Mouse (Mus musculus): ENCODE data around the gene Sirt1. TPM values are rescaled to one million over a fixed set of nuclear protein-coding genes. Genes with fewer than 3 reads are reported as not detected.

Gene Sirt1
- polyA plus RNA-seq, 1 experiment from 2014 or later, result 7.9 TPM

GRCm38 (mm10) chr10:63350666-63351065, 30.8 kb downstream of the Sirt1 start:
- ATAC-seq (replicated peaks; ENCODE audit: low FRiP score) (no peak), DNase-seq (ENCODE audit: low spot score) (no peak)
- H3K36me3 ChIP-seq (ENCODE audit: control insufficient read depth, insufficient read depth, low read length), result no peaks in the 10 kb centered on the region
- H3K27me3 ChIP-seq (replicated peaks; ENCODE audit: control insufficient read depth, insufficient read depth, low read length), result no peaks in the 10 kb centered on the region
- no peak overlapping the region for H3K4me2 ChIP-seq
- H3K27ac ChIP-seq (ENCODE audit: low read depth, low read length), result no peak overlapping the region
- no peak overlapping the region for H3K9ac ChIP-seq (ENCODE audit: low read depth, low read length)
- no peak overlapping the region for H3K4me3 ChIP-seq (ENCODE audit: low read depth, low read length)
- 83% methylated on average over 7 of the region's 7 CpGs for WGBS
- no peaks in the 10 kb centered on the region; the same call in 1 of the 2 replicates for H3K9me3 ChIP-seq (ENCODE audit: control insufficient read depth, low read length)
- H3K4me1 ChIP-seq (replicated peaks; ENCODE audit: control insufficient read depth, insufficient read depth, low read length), result no peaks in the 10 kb centered on the region

- Histone ChIP-seq H3K4me1 (replicated peaks; ENCODE audit: control insufficient read depth, insufficient read depth, low read length) (no peaks in the 10 kb centered on the region), H3K4me3 (ENCODE audit: low read depth, low read length) (no peak overlapping the region), H3K4me2 (no peak overlapping the region), H3K27me3 (replicated peaks; ENCODE audit: control insufficient read depth, insufficient read depth, low read length) (no peaks in the 10 kb centered on the region), H3K36me3 (ENCODE audit: control insufficient read depth, insufficient read depth, low read length) (no peaks in the 10 kb centered on the region), H3K9me3 (ENCODE audit: control insufficient read depth, low read length) (no peaks in the 10 kb centered on the region), H3K27ac (ENCODE audit: low read depth, low read length) (no peak overlapping the region), H3K9ac (ENCODE audit: low read depth, low read length) (no peak overlapping the region)
- 72% methylated on average over 3 of the region's 3 CpGs for WGBS
- no peak for ATAC-seq (replicated peaks; ENCODE audit: low FRiP score)
- DNase-seq (ENCODE audit: low spot score), result no peak
Observed at GRCm38 (mm10) chr10:63348291-63348690, 33.2 kb downstream of the Sirt1 start.

GRCm38 (mm10) chr10:63344751-63345150, 36.8 kb downstream of the Sirt1 start:
- Histone ChIP-seq H3K27me3 (replicated peaks; ENCODE audit: control insufficient read depth, insufficient read depth, low read length) (no peaks in the 10 kb centered on the region), H3K27ac (ENCODE audit: low read depth, low read length) (no peak overlapping the region), H3K4me1 (replicated peaks; ENCODE audit: control insufficient read depth, insufficient read depth, low read length) (peaks cover under 1% of the 10 kb centered on the region; the same call in 1 of the 2 replicates), H3K36me3 (ENCODE audit: control insufficient read depth, insufficient read depth, low read length) (no peaks in the 10 kb centered on the region), H3K4me2 (no peak overlapping the region), H3K9ac (ENCODE audit: low read depth, low read length) (no peak overlapping the region), H3K4me3 (ENCODE audit: low read depth, low read length) (no peak overlapping the region), H3K9me3 (ENCODE audit: control insufficient read depth, low read length) (no peaks in the 10 kb centered on the region)
- DNase-seq (ENCODE audit: low spot score) (no peak), ATAC-seq (replicated peaks; ENCODE audit: low FRiP score) (no peak)
- 93% methylated on average over 3 of the region's 3 CpGs for WGBS

- no peaks in the 10 kb centered on the region for H3K27me3 ChIP-seq (replicated peaks; ENCODE audit: control insufficient read depth, insufficient read depth, low read length)
- WGBS, result 45% methylated on average over 2 of the region's 2 CpGs
- DNase-seq (ENCODE audit: low spot score) (no peak), ATAC-seq (replicated peaks; ENCODE audit: low FRiP score) (no peak)
- no peak overlapping the region for H3K9ac ChIP-seq (ENCODE audit: low read depth, low read length)
- H3K4me1 ChIP-seq (replicated peaks; ENCODE audit: control insufficient read depth, insufficient read depth, low read length), result peaks cover 13% of the 10 kb centered on the region
- no peaks in the 10 kb centered on the region for H3K9me3 ChIP-seq (ENCODE audit: control insufficient read depth, low read length)
- no peak overlapping the region for H3K4me3 ChIP-seq (ENCODE audit: low read depth, low read length)
- no peak overlapping the region for H3K27ac ChIP-seq (ENCODE audit: low read depth, low read length)
- no peak overlapping the region for H3K4me2 ChIP-seq
- H3K36me3 ChIP-seq (ENCODE audit: control insufficient read depth, insufficient read depth, low read length), result no peaks in the 10 kb centered on the region
Observed at GRCm38 (mm10) chr10:63341351-63341750, 40.2 kb downstream of the Sirt1 start.

- H3K4me3 ChIP-seq (ENCODE audit: low read depth, low read length), result peak overlapping the region; percentile 92
- under 1% methylated on average over 53 of the region's 74 CpGs for WGBS
- peak; percentile 97 for ATAC-seq (replicated peaks; ENCODE audit: low FRiP score)
Observed at GRCm38 (mm10) chr10:63338914-63339643, 42.4 kb downstream of the Sirt1 start.

GRCm38 (mm10) chr10:63337951-63338836, 43.3 kb downstream of the Sirt1 start:
- under 1% methylated on average over 98 of the region's 113 CpGs for WGBS

More at GRCm38 (mm10) chr10:63338914-63339643, 42.4 kb downstream of the Sirt1 start:
- DNase-seq (ENCODE audit: low spot score), result peak; percentile 92
- Histone ChIP-seq H3K27ac (ENCODE audit: low read depth, low read length) (peak overlapping the region; percentile 93), H3K4me1 (replicated peaks; ENCODE audit: control insufficient read depth, insufficient read depth, low read length) (peaks cover 13% of the 10 kb centered on the region), H3K9ac (ENCODE audit: low read depth, low read length) (peak overlapping the region; percentile 97), H3K9me3 (ENCODE audit: control insufficient read depth, low read length) (no peaks in the 10 kb centered on the region), H3K36me3 (ENCODE audit: control insufficient read depth, insufficient read depth, low read length) (peaks cover 3% of the 10 kb centered on the region; the same call in 1 of the 2 replicates), H3K4me2 (peak overlapping the region; percentile 86), H3K27me3 (replicated peaks; ENCODE audit: control insufficient read depth, insufficient read depth, low read length) (no peaks in the 10 kb centered on the region)

GRCm38 (mm10) chr10:63337326-63337725, 44.2 kb downstream of the Sirt1 start:
- H3K27me3 ChIP-seq (replicated peaks; ENCODE audit: control insufficient read depth, insufficient read depth, low read length), result no peaks in the 10 kb centered on the region
- H3K9ac ChIP-seq (ENCODE audit: low read depth, low read length), result peak overlapping the region; percentile 50
- H3K4me3 ChIP-seq (ENCODE audit: low read depth, low read length), result peak overlapping the region; percentile 92
- H3K9me3 ChIP-seq (ENCODE audit: control insufficient read depth, low read length), result no peaks in the 10 kb centered on the region
- H3K36me3 ChIP-seq (ENCODE audit: control insufficient read depth, insufficient read depth, low read length), result peaks cover 12% of the 10 kb centered on the region
- no peak for DNase-seq (ENCODE audit: low spot score)
- peaks cover 13% of the 10 kb centered on the region for H3K4me1 ChIP-seq (replicated peaks; ENCODE audit: control insufficient read depth, insufficient read depth, low read length)
- no peak overlapping the region for H3K27ac ChIP-seq (ENCODE audit: low read depth, low read length)
- WGBS, result 28% methylated on average over 5 of the region's 5 CpGs
- ATAC-seq (replicated peaks; ENCODE audit: low FRiP score), result no peak
- peak overlapping the region; percentile 86 for H3K4me2 ChIP-seq

More at GRCm38 (mm10) chr10:63337951-63338836, 43.3 kb downstream of the Sirt1 start:
- Histone ChIP-seq H3K36me3 (ENCODE audit: control insufficient read depth, insufficient read depth, low read length) (peaks cover 3% of the 10 kb centered on the region; the same call in 1 of the 2 replicates), H3K27me3 (replicated peaks; ENCODE audit: control insufficient read depth, insufficient read depth, low read length) (no peaks in the 10 kb centered on the region), H3K27ac (ENCODE audit: low read depth, low read length) (peak overlapping the region; percentile 93), H3K9me3 (ENCODE audit: control insufficient read depth, low read length) (no peaks in the 10 kb centered on the region), H3K4me3 (ENCODE audit: low read depth, low read length) (peak overlapping the region; percentile 92), H3K9ac (ENCODE audit: low read depth, low read length) (peak overlapping the region; percentile 97), H3K4me2 (peak overlapping the region; percentile 86), H3K4me1 (replicated peaks; ENCODE audit: control insufficient read depth, insufficient read depth, low read length) (peaks cover 13% of the 10 kb centered on the region)
- ATAC-seq (replicated peaks; ENCODE audit: low FRiP score) (peak; percentile 70), DNase-seq (ENCODE audit: low spot score) (peak; percentile 70)

GRCm38 (mm10) chr10:63336901-63337300, 44.6 kb downstream of the Sirt1 start:
- WGBS, result 65% methylated on average over 13 of the region's 13 CpGs
- H3K4me3 ChIP-seq (ENCODE audit: low read depth, low read length), result peak overlapping the region; percentile 92
- ATAC-seq (replicated peaks; ENCODE audit: low FRiP score), result no peak
- no peak overlapping the region for H3K27ac ChIP-seq (ENCODE audit: low read depth, low read length)
- peaks cover 12% of the 10 kb centered on the region for H3K36me3 ChIP-seq (ENCODE audit: control insufficient read depth, insufficient read depth, low read length)
- H3K9me3 ChIP-seq (ENCODE audit: control insufficient read depth, low read length), result no peaks in the 10 kb centered on the region
- peak overlapping the region; percentile 50 for H3K9ac ChIP-seq (ENCODE audit: low read depth, low read length)
- DNase-seq (ENCODE audit: low spot score), result no peak
- no peaks in the 10 kb centered on the region for H3K27me3 ChIP-seq (replicated peaks; ENCODE audit: control insufficient read depth, insufficient read depth, low read length)
- H3K4me1 ChIP-seq (replicated peaks; ENCODE audit: control insufficient read depth, insufficient read depth, low read length), result peaks cover 13% of the 10 kb centered on the region
- H3K4me2 ChIP-seq, result peak overlapping the region; percentile 86
